Mouse (Mus musculus) spleen, adult 2 months (tissue): ENCODE results near the gene Pdlim7. TPM values are rescaled to one million over a fixed set of nuclear protein-coding genes. Genes with fewer than 3 reads are reported as not detected.

Source experiments
- DNase-seq, 2 experiments: peaks; one replicate each; pipeline versions ENCODE4 v3.0.0 to v3.0.0-alpha.2; 2012 to 2021; ENCODE audit warnings: low spot score in 2 of 2, low read depth in 1 of 2
- H3K27ac ChIP-seq: fragments of 200-500 bp; 2 replicates; pipeline ENCODE4 v1.5.1; 2012; ENCODE audit warnings: low read length, inconsistent platforms; ENCODE audit not compliant: insufficient read depth
- H3K27me3 ChIP-seq: fragments of 200-500 bp; 2 replicates; pipeline ENCODE4 v1.6.1; 2012; ENCODE audit warnings: mild to moderate bottlenecking, moderate library complexity, low read length, inconsistent platforms; ENCODE audit not compliant: control insufficient read depth, insufficient read depth
- H3K36me3 ChIP-seq: fragments of 200-500 bp; 2 replicates; pipeline ENCODE4 v1.6.1; 2012; ENCODE audit warnings: mild to moderate bottlenecking, low read length, inconsistent platforms; ENCODE audit not compliant: control insufficient read depth, insufficient read depth
- H3K4me1 ChIP-seq: fragments of 200-500 bp; 2 replicates; pipeline ENCODE4 v1.6.1; 2011; ENCODE audit warnings: inconsistent platforms; ENCODE audit not compliant: control insufficient read depth, insufficient read depth, insufficient read length
- H3K4me3 ChIP-seq: fragments of 200-500 bp; 2 replicates; pipeline ENCODE4 v1.5.1; 2011; ENCODE audit warnings: mild to moderate bottlenecking, inconsistent platforms; ENCODE audit not compliant: insufficient read depth, insufficient read length; ENCODE audit errors: extremely low read depth
- CTCF ChIP-seq: fragments of 200-500 bp; IDR thresholded peaks from 2 replicates; pipeline ENCODE4 v1.5.1; 2011; ENCODE audit warnings: mild to moderate bottlenecking, inconsistent platforms; ENCODE audit not compliant: insufficient read depth, insufficient read length, insufficient replicate concordance; ENCODE audit errors: extremely low read depth
- POLR2A ChIP-seq: fragments of 200-500 bp; IDR thresholded peaks from 2 replicates; pipeline ENCODE4 v1.6.1; 2011; ENCODE audit warnings: low read depth, low read length, inconsistent platforms
- WGBS: fragments of 180-500 bp; shearing (Covaris S2); methylation state at CpG from one replicate; pipeline ENCODE4 v1.1.7; 2018; 5-methylcytosine and 5-hydroxymethylcytosine counted together
- polyA plus RNA-seq: library from polyadenylated mRNA; depleted of rRNA; stranded (reverse); fragments of >200 nt; gene quantifications from 2 replicates; pipeline ENCODE4 v1.2.3, GENCODE M21; 2012; rRNA removed

Pdlim7 gene
- 38.3 and 46.2 TPM in 2 replicates for polyA plus RNA-seq

DNA sequence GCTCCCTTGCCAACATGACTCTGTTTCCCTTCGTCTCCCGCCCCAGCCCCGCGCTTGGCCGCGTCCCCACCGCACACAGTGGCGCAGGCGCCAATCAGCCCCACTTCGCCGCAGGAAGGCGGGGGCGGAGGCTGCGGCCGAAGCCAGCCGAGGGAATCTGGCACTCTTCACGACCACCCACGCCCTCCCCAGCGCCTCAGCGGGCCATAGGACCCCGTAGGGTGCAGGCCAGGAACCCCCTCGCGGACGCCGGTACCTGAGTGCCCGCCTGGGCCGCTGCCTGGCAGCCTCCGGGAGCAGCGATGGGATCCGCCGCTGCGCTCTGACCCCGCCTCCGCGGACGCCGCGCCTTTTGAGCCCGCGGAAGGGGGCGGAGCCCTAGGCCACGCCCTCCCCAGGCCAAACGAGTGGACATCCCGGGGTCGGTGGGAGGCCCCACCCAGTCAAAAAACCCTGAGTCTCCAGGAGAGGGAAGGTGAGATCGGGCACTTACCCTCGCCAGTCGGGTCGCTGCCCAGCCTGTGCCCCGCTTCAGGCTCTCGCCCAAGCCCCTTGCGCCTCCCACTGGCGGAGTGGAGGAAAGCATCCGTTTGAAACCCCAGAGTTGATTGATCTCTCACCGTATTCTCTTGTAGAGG is at the start of gene Pdlim7:
TSS of gene Pdlim7 (minus strand) at position 566 of the 638 bp plus-strand sequence.
- peak within 1 kb of the TSS; percentile 90 for H3K27ac ChIP-seq
- peaks cover 10% of the 10 kb centered on the region for H3K4me1 ChIP-seq
- peak; percentile 57 to 78 for DNase-seq
- peak within 1 kb of the TSS; percentile 96 for H3K4me3 ChIP-seq
- peaks cover 8% of the 10 kb centered on the region for H3K36me3 ChIP-seq
- TF ChIP-seq POLR2A = peak; percentile 88
- peak; percentile 90 for TF ChIP-seq CTCF
- H3K27me3 ChIP-seq = peaks cover 4% of the 10 kb centered on the region; the same call in 1 of the 2 replicates
- 1% methylated on average over 51 of the region's 55 CpGs for WGBS

DNA sequence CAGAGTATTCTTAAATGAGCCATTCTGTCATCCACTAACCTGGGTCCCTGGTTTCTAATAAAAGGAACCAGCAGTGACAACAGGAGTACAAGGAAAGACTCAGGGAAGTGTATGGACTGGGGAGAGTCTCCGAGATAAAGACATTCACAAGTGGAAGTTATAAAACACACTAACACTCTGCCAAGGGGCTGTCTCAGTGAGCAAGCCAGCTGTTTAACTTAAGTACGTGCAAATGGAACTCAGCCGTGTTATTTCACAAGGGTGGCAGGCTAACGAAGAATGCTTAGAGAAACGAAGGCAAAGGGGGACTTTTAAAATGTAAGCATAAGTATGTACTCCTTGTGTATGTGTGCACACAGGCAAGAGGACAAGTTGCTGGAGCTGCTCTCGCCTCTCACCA is 44.0 kb upstream of the Pdlim7 start:
- TF ChIP-seq CTCF = no peak
- no peak for TF ChIP-seq POLR2A
- 95% methylated on average over 6 of the region's 6 CpGs for WGBS
- DNase-seq = no peak
- Histone ChIP-seq H3K4me3 (no peak overlapping the region), H3K36me3 (peaks cover 18% of the 10 kb centered on the region), H3K27ac (no peak overlapping the region), H3K27me3 (no peaks in the 10 kb centered on the region), H3K4me1 (no peaks in the 10 kb centered on the region)

DNA sequence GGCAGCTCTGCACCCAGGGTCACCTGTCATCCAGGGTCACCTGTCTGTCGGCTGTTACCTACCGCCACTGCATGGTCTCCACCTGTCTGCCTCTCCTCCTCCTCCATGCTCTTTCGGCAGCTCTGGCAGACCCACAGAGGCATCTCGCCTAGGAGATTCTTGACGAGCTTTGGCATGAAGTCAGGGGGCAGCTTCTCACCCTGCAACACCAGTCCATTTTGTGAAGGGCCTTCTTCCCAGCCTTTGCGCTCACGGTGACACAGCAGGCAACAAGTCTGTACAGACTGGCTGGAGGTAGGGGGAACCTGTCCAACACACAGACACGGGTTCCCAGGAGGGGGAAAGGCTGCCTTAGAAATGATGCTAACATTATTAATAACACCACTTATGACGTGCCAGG is 42.4 kb upstream of the Pdlim7 start:
- Histone ChIP-seq H3K4me1 (no peaks in the 10 kb centered on the region), H3K27me3 (no peaks in the 10 kb centered on the region), H3K27ac (no peak overlapping the region), H3K36me3 (peaks cover 18% of the 10 kb centered on the region), H3K4me3 (no peak overlapping the region)
- no peak for DNase-seq
- TF ChIP-seq POLR2A = no peak
- no peak for TF ChIP-seq CTCF
- 92% methylated on average over 9 of the region's 9 CpGs for WGBS

DNA sequence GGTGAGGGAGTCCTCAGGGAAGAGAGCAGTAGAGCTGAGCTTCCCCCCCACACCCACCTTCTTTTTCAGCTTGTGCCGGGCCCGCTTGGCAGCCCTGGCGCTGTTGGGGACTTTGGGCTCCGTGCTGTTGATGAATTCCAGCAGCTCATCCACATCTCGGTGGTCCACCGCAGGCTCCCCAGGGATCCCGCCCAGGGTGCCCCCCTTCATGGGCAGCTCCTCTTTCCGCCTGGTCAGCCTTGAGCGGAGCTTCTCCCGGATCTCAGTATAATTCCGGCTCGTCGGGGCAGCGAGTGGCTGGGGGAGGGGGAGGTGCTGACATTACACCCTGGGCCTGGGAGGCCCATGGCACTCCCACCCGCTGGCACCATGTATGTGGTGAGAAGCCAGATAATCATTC is 35.6 kb upstream of the Pdlim7 start:
- Histone ChIP-seq H3K27ac (no peak overlapping the region), H3K27me3 (no peaks in the 10 kb centered on the region), H3K4me3 (no peak overlapping the region), H3K36me3 (peaks cover 18% of the 10 kb centered on the region), H3K4me1 (no peaks in the 10 kb centered on the region)
- DNase-seq = no peak
- TF ChIP-seq CTCF (no peak), POLR2A (no peak)
- WGBS = 96% methylated on average over 15 of the region's 15 CpGs

DNA sequence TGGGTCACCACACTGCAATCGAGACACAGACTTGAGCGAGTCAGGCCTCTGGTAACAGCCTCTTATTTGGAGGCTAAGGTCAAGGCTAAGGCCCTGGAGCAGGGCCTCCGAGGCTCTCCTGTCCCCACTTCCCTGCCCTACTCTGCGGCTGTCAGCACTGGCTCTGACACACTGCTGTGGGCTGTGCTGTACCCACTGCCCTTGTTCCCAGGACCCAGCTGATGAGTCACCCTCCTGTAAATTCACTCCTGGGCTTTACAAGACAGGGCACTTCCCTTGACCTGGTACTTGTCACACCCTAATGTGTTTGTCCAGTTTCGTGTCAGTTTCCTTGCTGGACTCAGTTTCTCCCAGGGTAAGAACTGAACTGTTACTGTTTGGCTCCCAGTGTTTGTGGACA is 35.0 kb upstream of the Pdlim7 start:
- no peaks in the 10 kb centered on the region for H3K27me3 ChIP-seq

DNA sequence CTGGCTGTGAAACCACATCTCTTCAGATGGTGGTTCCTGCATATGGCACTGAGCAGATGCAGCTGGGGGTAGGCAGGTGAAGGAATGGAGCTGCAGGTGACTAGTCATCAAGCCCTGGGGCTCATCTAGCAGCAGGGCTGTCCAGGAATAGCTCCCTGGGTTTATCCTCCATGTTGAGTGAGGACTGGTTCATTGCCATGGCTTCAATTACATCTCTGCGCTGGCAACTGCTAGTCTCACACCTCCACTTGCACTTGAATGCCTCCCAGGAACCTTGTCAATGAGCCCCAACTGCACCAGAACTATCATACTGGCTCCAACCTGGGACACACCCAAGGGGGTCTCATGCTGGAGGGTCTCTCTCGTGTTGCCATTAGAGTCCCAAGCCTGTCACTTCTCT is 34.4 kb upstream of the Pdlim7 start:
- TF ChIP-seq POLR2A (no peak), CTCF (no peak)
- H3K4me1 ChIP-seq = no peaks in the 10 kb centered on the region
- H3K27me3 ChIP-seq = no peaks in the 10 kb centered on the region
- no peak overlapping the region for H3K27ac ChIP-seq
- peaks cover 17% of the 10 kb centered on the region for H3K36me3 ChIP-seq
- no peak overlapping the region for H3K4me3 ChIP-seq
- no peak for DNase-seq
- 90% methylated on average over 2 of the region's 2 CpGs for WGBS

More for the DNA sequence above, 35.0 kb upstream of the Pdlim7 start:
- WGBS = 92% methylated on average over 5 of the region's 5 CpGs
- no peak for DNase-seq
- TF ChIP-seq POLR2A = no peak
- TF ChIP-seq CTCF = no peak
- Histone ChIP-seq H3K27ac (no peak overlapping the region), H3K36me3 (peaks cover 13% of the 10 kb centered on the region), H3K4me3 (no peak overlapping the region), H3K4me1 (no peaks in the 10 kb centered on the region)

DNA sequence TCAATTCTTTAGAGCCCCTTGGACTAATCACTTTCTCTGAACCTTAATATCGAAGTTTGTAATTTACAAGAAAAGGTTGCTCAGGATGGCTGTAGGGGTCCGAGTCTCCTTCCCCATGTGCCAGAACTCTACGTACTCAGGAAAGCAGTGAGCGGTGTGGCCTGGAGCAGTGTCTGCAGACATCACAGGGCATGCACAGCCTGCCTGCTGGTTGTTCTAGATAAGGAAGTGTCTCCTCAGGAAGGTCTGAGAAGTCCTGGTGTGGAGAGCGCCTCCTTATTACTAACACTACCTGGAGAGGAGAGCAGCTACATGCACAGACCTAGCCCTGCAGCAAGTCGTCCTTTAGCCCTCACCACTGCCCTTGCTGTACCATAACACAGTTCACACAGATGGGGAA is 31.3 kb upstream of the Pdlim7 start:
- no peaks in the 10 kb centered on the region for H3K27me3 ChIP-seq
- H3K4me1 ChIP-seq = no peaks in the 10 kb centered on the region
- H3K27ac ChIP-seq = no peak overlapping the region
- WGBS = 92% methylated on average over 6 of the region's 6 CpGs
- H3K4me3 ChIP-seq = no peak overlapping the region
- TF ChIP-seq CTCF = no peak
- no peak for TF ChIP-seq POLR2A
- peaks cover 20% of the 10 kb centered on the region for H3K36me3 ChIP-seq
- no peak for DNase-seq
